Mouse (Mus musculus): Measurements from ENCODE around the gene Tcf25. TPM values are rescaled to one million over a fixed set of nuclear protein-coding genes. Genes with fewer than 3 reads are reported as not detected.
"Not testable (repeated sequence)": the region's sequence is repeated elsewhere in the genome, so short reads cannot be mapped to it uniquely, and the experiment has no call there.

The Tcf25 gene
- polyA plus RNA-seq, 1 experiment from 2014 or later = 212 TPM

- WGBS = 1% methylated on average over 41 of the region's 41 CpGs
- Histone ChIP-seq H3K4me3 (peak overlapping the region; percentile 55), H3K4me2 (replicated peaks) (peak overlapping the region; percentile 62), H3K9ac (peak overlapping the region; percentile 67), H3K4me1 (peaks cover 10% of the 10 kb centered on the region; the same call in 1 of the 2 replicates), H3K27ac (peak overlapping the region; percentile 70), H3K27me3 (no peaks in the 10 kb centered on the region), H3K36me3 (0 out of 2 replicates have a peak, but pooled peaks cover 7% of the 10 kb centered on the region), H3K9me3 (replicated peaks) (no peaks in the 10 kb centered on the region)
- peak; percentile 93 for ATAC-seq (ENCODE audit: low FRiP score)
Observed at GRCm38 (mm10) chr8:123442871-123443575, 69.5 kb downstream of the Tcf25 start.

GRCm38 (mm10) chr8:123443576-123443921 is 70.0 kb downstream of the Tcf25 start:
- peak overlapping the region; percentile 70; the same call in 1 of the 2 replicates for H3K27ac ChIP-seq
- H3K27me3 ChIP-seq = no peaks in the 10 kb centered on the region
- 0 out of 2 replicates have a peak, but pooled peaks cover 9% of the 10 kb centered on the region for H3K36me3 ChIP-seq
- H3K9me3 ChIP-seq (replicated peaks) = no peaks in the 10 kb centered on the region
- peak overlapping the region; percentile 67 for H3K9ac ChIP-seq
- H3K4me1 ChIP-seq = peaks cover 10% of the 10 kb centered on the region; the same call in 1 of the 2 replicates
- peak overlapping the region; percentile 62 for H3K4me2 ChIP-seq (replicated peaks)
- peak overlapping the region; percentile 55 for H3K4me3 ChIP-seq
- WGBS = 36% methylated on average over 4 of the region's 4 CpGs
- ATAC-seq (ENCODE audit: low FRiP score) = no peak

- no peaks in the 10 kb centered on the region for H3K27me3 ChIP-seq
- 87% methylated on average over 6 of the region's 6 CpGs for WGBS
- no peak overlapping the region for H3K27ac ChIP-seq
- ATAC-seq (ENCODE audit: low FRiP score) = no peak
- H3K4me1 ChIP-seq = peaks cover 10% of the 10 kb centered on the region; the same call in 1 of the 2 replicates
- no peak overlapping the region for H3K9ac ChIP-seq
- peaks cover 15% of the 10 kb centered on the region for H3K36me3 ChIP-seq
- no peaks in the 10 kb centered on the region for H3K9me3 ChIP-seq (replicated peaks)
- peak overlapping the region; percentile 62 for H3K4me2 ChIP-seq (replicated peaks)
- H3K4me3 ChIP-seq = 0 out of 2 replicates have a peak overlapping the region, but pooled peaks have one; percentile 55
Observed at GRCm38 (mm10) chr8:123444131-123444530, 70.6 kb downstream of the Tcf25 start.

GRCm38 (mm10) chr8:123445981-123446380 is 72.4 kb downstream of the Tcf25 start:
- ATAC-seq (ENCODE audit: low FRiP score) = no peak
- Histone ChIP-seq H3K27ac (no peak overlapping the region), H3K4me3 (no peak overlapping the region), H3K4me1 (peaks cover 10% of the 10 kb centered on the region; the same call in 1 of the 2 replicates), H3K4me2 (replicated peaks) (no peak overlapping the region), H3K9ac (no peak overlapping the region), H3K36me3 (peaks cover 27% of the 10 kb centered on the region), H3K27me3 (no peaks in the 10 kb centered on the region), H3K9me3 (replicated peaks) (no peaks in the 10 kb centered on the region)
- WGBS = 87% methylated on average over 10 of the region's 10 CpGs

DNA sequence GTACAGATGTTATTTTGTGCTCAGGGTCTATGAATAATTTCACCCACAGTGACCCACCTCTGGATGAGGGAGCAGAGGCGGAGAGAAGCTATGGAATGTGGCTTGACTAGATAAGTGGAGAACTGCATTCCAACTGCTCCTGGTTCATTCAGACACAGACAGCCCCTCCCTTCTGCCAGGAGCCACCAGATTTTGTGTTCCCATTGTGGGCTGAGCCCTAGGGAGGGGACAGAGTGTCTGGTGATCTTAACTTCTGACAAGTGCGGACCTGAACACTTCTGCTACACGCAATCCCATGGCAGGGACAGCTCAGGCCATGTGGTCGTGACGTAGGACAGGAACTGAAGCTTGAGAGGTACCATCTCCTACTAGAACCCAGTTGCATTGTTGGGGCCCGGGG is 73.2 kb downstream of the Tcf25 start:
- no peak overlapping the region for H3K4me3 ChIP-seq
- peaks cover 10% of the 10 kb centered on the region; the same call in 1 of the 2 replicates for H3K4me1 ChIP-seq
- H3K4me2 ChIP-seq (replicated peaks) = no peak overlapping the region
- H3K27me3 ChIP-seq = no peaks in the 10 kb centered on the region
- H3K9ac ChIP-seq = no peak overlapping the region
- H3K27ac ChIP-seq = no peak overlapping the region
- peaks cover 31% of the 10 kb centered on the region for H3K36me3 ChIP-seq
- WGBS = 89% methylated on average over 6 of the region's 6 CpGs
- H3K9me3 ChIP-seq (replicated peaks) = no peaks in the 10 kb centered on the region
- ATAC-seq (ENCODE audit: low FRiP score) = no peak

DNA sequence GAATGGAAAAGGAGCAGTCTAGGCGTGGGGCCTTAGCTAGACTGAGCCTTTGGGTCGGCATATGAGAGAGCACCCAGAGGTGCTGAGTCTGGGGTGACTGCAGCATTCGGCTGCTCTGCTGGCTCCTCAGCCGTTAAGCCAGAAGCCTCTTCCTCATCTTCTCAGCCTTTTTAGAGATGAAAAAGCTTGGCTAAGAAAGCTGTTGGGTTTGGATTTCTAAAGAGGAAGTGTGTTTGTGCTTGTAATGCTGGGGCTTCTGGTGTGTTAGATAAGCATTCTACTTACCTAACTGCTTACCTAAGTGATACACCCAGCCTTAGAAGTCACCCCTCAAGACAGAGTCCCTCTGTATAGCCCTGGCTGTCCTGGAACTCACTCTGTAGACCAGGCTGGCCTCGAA is 77.2 kb downstream of the Tcf25 start:
- Histone ChIP-seq H3K36me3 (peaks cover 66% of the 10 kb centered on the region), H3K9me3 (replicated peaks) (no peaks in the 10 kb centered on the region), H3K4me3 (no peak overlapping the region), H3K4me2 (replicated peaks) (no peak overlapping the region), H3K27me3 (no peaks in the 10 kb centered on the region), H3K9ac (no peak overlapping the region), H3K4me1 (no peaks in the 10 kb centered on the region), H3K27ac (no peak overlapping the region)
- WGBS = 92% methylated on average over 5 of the region's 5 CpGs
- no peak for ATAC-seq (ENCODE audit: low FRiP score)

DNA sequence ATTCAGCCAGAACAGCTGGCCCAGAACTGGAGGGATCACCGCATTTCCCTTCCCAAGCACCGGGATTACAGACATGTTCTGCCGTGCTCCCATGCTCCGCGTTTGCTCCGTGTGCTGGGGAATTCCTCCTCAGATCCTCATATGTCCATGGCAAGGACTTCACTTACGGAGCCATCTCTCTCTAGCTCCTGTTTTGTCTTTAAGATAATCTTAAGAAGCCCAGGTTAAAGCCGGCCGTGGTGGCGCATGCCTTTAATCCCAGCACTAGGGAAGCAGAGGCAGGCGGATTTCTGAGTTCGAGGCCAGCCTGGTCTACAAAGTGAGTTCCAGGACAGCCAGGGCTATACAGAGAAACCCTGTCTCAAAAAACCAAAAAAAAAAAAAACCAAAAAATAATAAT is 78.2 kb downstream of the Tcf25 start:
- not testable (repeated sequence) for ATAC-seq (ENCODE audit: low FRiP score); H3K4me3 ChIP-seq; H3K9me3 ChIP-seq (replicated peaks); H3K9ac ChIP-seq; H3K27ac ChIP-seq; H3K4me1 ChIP-seq; H3K27me3 ChIP-seq; H3K4me2 ChIP-seq (replicated peaks)
- 97% methylated on average over 12 of the region's 12 CpGs for WGBS
- H3K36me3 ChIP-seq = peaks cover 72% of the 10 kb centered on the region

DNA sequence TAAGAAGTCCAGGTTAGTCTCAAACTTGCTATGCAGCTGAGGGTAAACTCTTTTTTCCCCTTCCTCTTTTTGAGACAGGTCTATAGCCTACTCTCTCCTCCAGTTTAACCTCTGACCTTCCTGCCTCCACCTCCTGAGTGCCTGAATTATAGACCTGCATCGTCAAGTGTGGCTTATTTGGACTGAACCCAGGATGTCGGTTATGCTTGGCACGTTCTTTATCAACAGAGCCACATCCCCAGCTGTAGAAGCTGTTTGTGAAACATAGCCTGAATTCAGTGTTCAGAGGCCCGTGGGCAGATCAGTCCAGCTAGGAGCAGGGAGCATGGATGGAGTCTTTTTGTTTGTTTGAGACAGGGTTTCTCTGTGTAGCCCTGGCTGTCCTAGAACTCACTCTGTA is 78.6 kb downstream of the Tcf25 start:
- no peak overlapping the region for H3K4me3 ChIP-seq
- H3K27me3 ChIP-seq = no peaks in the 10 kb centered on the region
- H3K4me2 ChIP-seq (replicated peaks) = no peak overlapping the region
- no peaks in the 10 kb centered on the region for H3K9me3 ChIP-seq (replicated peaks)
- peaks cover 76% of the 10 kb centered on the region for H3K36me3 ChIP-seq
- no peaks in the 10 kb centered on the region for H3K4me1 ChIP-seq
- 91% methylated on average over 4 of the region's 4 CpGs for WGBS
- no peak overlapping the region for H3K9ac ChIP-seq
- no peak overlapping the region for H3K27ac ChIP-seq
- no peak for ATAC-seq (ENCODE audit: low FRiP score)

DNA sequence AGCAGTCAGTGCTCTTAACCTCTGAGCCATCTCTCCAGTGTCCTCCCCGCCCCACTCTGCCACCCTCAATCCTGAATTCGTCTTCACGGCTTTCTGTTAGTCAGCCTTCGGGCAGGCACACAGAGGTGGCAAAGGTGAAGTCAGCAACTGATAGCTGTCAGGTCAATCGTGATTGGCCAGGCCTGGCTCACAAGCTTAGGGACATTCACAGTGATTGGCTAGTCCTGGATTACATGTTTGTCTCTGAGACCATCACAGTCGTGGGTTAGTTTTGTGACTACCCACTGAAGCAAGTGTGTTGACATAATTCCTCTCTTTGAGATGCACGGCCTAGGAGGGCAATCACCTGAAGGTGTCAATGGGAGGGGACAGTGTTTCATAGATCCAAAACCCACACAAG is 79.7 kb downstream of the Tcf25 start:
- Histone ChIP-seq H3K27me3 (no peaks in the 10 kb centered on the region), H3K4me2 (replicated peaks) (no peak overlapping the region), H3K4me1 (no peaks in the 10 kb centered on the region), H3K9ac (no peak overlapping the region), H3K36me3 (peaks cover 82% of the 10 kb centered on the region), H3K9me3 (replicated peaks) (no peaks in the 10 kb centered on the region), H3K4me3 (no peak overlapping the region), H3K27ac (no peak overlapping the region)
- 82% methylated on average over 7 of the region's 7 CpGs for WGBS
- no peak for ATAC-seq (ENCODE audit: low FRiP score)

Other genes with a start within 250 kb of the Tcf25 start
- gene Sult5a1, start 215.4 kb upstream of the Tcf25 start, polyA plus RNA-seq (2016; fragmentation: Nextera tagmentation; extraction: Ambion mirVana) = 8.1 and 9.7 TPM in 2 replicates
- gene Dpep1, start 187.5 kb upstream of the Tcf25 start, polyA plus RNA-seq (2016; fragmentation: Nextera tagmentation; extraction: Ambion mirVana) = 0.35 and 0.36 TPM in 2 replicates
- 160 and 166 TPM in 2 replicates for gene Chmp1a, start 161.0 kb upstream of the Tcf25 start, polyA plus RNA-seq (2016; fragmentation: Nextera tagmentation; extraction: Ambion mirVana)
- gene Spata33, start 160.9 kb upstream of the Tcf25 start, polyA plus RNA-seq (2016; fragmentation: Nextera tagmentation; extraction: Ambion mirVana) = 8.3 and 8.8 TPM in 2 replicates
- gene Cdk10, start 148.9 kb upstream of the Tcf25 start, polyA plus RNA-seq (2016; fragmentation: Nextera tagmentation; extraction: Ambion mirVana) = 37.6 and 39.1 TPM in 2 replicates
- gene Spata2l, start 137.5 kb upstream of the Tcf25 start, polyA plus RNA-seq (2016; fragmentation: Nextera tagmentation; extraction: Ambion mirVana) = 2.8 and 3.1 TPM in 2 replicates
- 32.9 and 35.0 TPM in 2 replicates for gene Zfp276, start 119.6 kb upstream of the Tcf25 start, polyA plus RNA-seq (2016; fragmentation: Nextera tagmentation; extraction: Ambion mirVana)
- gene Vps9d1, start 119.4 kb upstream of the Tcf25 start, polyA plus RNA-seq (2016; fragmentation: Nextera tagmentation; extraction: Ambion mirVana) = 37.7 and 44.3 TPM in 2 replicates
- 20.9 and 21.0 TPM in 2 replicates for gene Fanca, start 55.2 kb upstream of the Tcf25 start, polyA plus RNA-seq (2016; fragmentation: Nextera tagmentation; extraction: Ambion mirVana)
- 28.9 and 32.2 TPM in 2 replicates for gene Spire2, start 41.0 kb upstream of the Tcf25 start, polyA plus RNA-seq (2016; fragmentation: Nextera tagmentation; extraction: Ambion mirVana)
- gene Mc1r, start 33.4 kb downstream of the Tcf25 start, polyA plus RNA-seq (2016; fragmentation: Nextera tagmentation; extraction: Ambion mirVana) = 0.09 and 0.20 TPM in 2 replicates
- 1,043 and 1,050 TPM in 2 replicates for gene Tubb3, start 37.7 kb downstream of the Tcf25 start, polyA plus RNA-seq (2016; fragmentation: Nextera tagmentation; extraction: Ambion mirVana)
- 40.1 and 42.5 TPM in 2 replicates for gene Def8, start 49.8 kb downstream of the Tcf25 start, polyA plus RNA-seq (2016; fragmentation: Nextera tagmentation; extraction: Ambion mirVana)
- 64.7 and 66.5 TPM in 2 replicates for gene Afg3l1, start 104.2 kb downstream of the Tcf25 start, polyA plus RNA-seq (2016; fragmentation: Nextera tagmentation; extraction: Ambion mirVana)
- gene Dbndd1, start 141.7 kb downstream of the Tcf25 start, polyA plus RNA-seq (2016; fragmentation: Nextera tagmentation; extraction: Ambion mirVana) = 48.0 and 48.8 TPM in 2 replicates
- gene Gas8, start 145.1 kb downstream of the Tcf25 start, polyA plus RNA-seq (2016; fragmentation: Nextera tagmentation; extraction: Ambion mirVana) = 41.7 and 44.6 TPM in 2 replicates